Mouse (Mus musculus) kidney, adult 9 months (tissue): ENCODE data around the gene Adss.
"Not testable (repeated sequence)": the region's sequence is repeated elsewhere in the genome, so short reads cannot be mapped to it uniquely, and the experiment has no call there.

Experiments
- DNase-seq: peaks from one replicate; pipeline ENCODE4 v3.0.0; 2022

Adss gene

GRCm38 (mm10) chr1:177796193-177796939 is at the start of gene Adss:
TSS of gene Adss (minus strand) at chr1:177796511.
- DNase-seq = peak; percentile 99

- not testable (repeated sequence) for DNase-seq
Observed at GRCm38 (mm10) chr1:177845812-177846211, 49.5 kb upstream of the Adss start.

GRCm38 (mm10) chr1:177827776-177828175 is 31.5 kb upstream of the Adss start:
- not testable (repeated sequence) for DNase-seq

GRCm38 (mm10) chr1:177806772-177807171 is 10.5 kb upstream of the Adss start:
- DNase-seq = peak; percentile 43

- DNase-seq = no peak
Observed at GRCm38 (mm10) chr1:177803511-177803910, 7.2 kb upstream of the Adss start.

- peak; percentile 13 for DNase-seq
Observed at GRCm38 (mm10) chr1:177797151-177797755, 942 bp upstream of the Adss start.

- no peak for DNase-seq
Observed at GRCm38 (mm10) chr1:177795421-177796192, 704 bp downstream of the Adss start.

GRCm38 (mm10) chr1:177794866-177795265 is 1.4 kb downstream of the Adss start:
- peak; percentile 36 for DNase-seq

GRCm38 (mm10) chr1:177792835-177793234 is 3.5 kb downstream of the Adss start:
- DNase-seq = no peak

- DNase-seq = peak; percentile 24
Observed at GRCm38 (mm10) chr1:177777397-177777796, 18.9 kb downstream of the Adss start.

- DNase-seq = no peak
Observed at GRCm38 (mm10) chr1:177768931-177769330, 27.4 kb downstream of the Adss start.

- no peak for DNase-seq
Observed at GRCm38 (mm10) chr1:177757249-177757648, 39.1 kb downstream of the Adss start.

- DNase-seq = no peak
Observed at GRCm38 (mm10) chr1:177753496-177753895, 42.8 kb downstream of the Adss start.

- no peak for DNase-seq
Observed at GRCm38 (mm10) chr1:177747869-177748540, 48.3 kb downstream of the Adss start.

- peak; percentile 57 for DNase-seq
Observed at GRCm38 (mm10) chr1:177744521-177745325, 51.6 kb downstream of the Adss start.

GRCm38 (mm10) chr1:177742119-177742518 is 54.2 kb downstream of the Adss start:
- DNase-seq = peak; percentile 24

- peak; percentile 83 for DNase-seq
Observed at GRCm38 (mm10) chr1:177740707-177741106, 55.6 kb downstream of the Adss start.

GRCm38 (mm10) chr1:177737505-177738105 is 58.7 kb downstream of the Adss start:
- DNase-seq = no peak

GRCm38 (mm10) chr1:177731973-177732372 is 64.3 kb downstream of the Adss start:
- DNase-seq = no peak

GRCm38 (mm10) chr1:177729043-177730024 is 67.0 kb downstream of the Adss start, which contains the start of gene 1700016C15Rik:
TSS of gene 1700016C15Rik (plus strand) at chr1:177729814.
- DNase-seq = no peak
